Mouse (Mus musculus): Measurements from ENCODE around the gene Pard3. TPM values are rescaled to one million over a fixed set of nuclear protein-coding genes. Genes with fewer than 3 reads are reported as not detected.

Gene Pard3
- polyA plus RNA-seq, 2 experiments = 4.5 TPM

GRCm38 (mm10) chr8:127095763-127096162 is 32.1 kb downstream of the Pard3 start:
- Histone ChIP-seq H3K4me3 (ENCODE audit: insufficient read depth in 1 of 2, low read depth in 2 of 2, low read length in 2 of 2) (no peak overlapping the region), H3K27ac (no peak overlapping the region), H3K27me3 (ENCODE audit: control insufficient read depth, insufficient read depth, low read length) (no peaks in the 10 kb centered on the region), H3K4me2 (ENCODE audit: low read depth) (no peak overlapping the region), H3K9me3 (ENCODE audit: control insufficient read depth, low read length) (no peaks in the 10 kb centered on the region), H3K4me1 (replicated peaks; ENCODE audit: control insufficient read depth in 2 of 2, insufficient read depth in 2 of 2, low read length in 1 of 2) (no peaks in the 10 kb centered on the region), H3K36me3 (replicated peaks; ENCODE audit: control insufficient read depth, insufficient read depth, low read depth) (no peaks in the 10 kb centered on the region), H3K9ac (replicated peaks) (no peak overlapping the region)
- DNase-seq (ENCODE audit: low read depth in 3 of 3, low spot score in 3 of 3) (no peak), ATAC-seq (ENCODE audit: insufficient read depth) (no peak)
- 75% methylated on average over 7 of the region's 7 CpGs for WGBS (ENCODE audit: insufficient replicate concordance)
- TF ChIP-seq CTCF (IDR thresholded peaks at IDR 0.05; ENCODE audit: low read depth) (no peak), EP300 (IDR thresholded peaks at IDR 0.05; ENCODE audit: low read depth) (no peak)

GRCm38 (mm10) chr8:127099439-127100090 is 35.9 kb downstream of the Pard3 start:
- 23% methylated on average over 1 of the region's 1 CpGs for WGBS (ENCODE audit: insufficient replicate concordance)
- H3K27me3 ChIP-seq (ENCODE audit: control insufficient read depth, insufficient read depth, low read length) = no peaks in the 10 kb centered on the region
- H3K9ac ChIP-seq (replicated peaks) = no peak overlapping the region
- no peaks in the 10 kb centered on the region for H3K36me3 ChIP-seq (replicated peaks; ENCODE audit: control insufficient read depth, insufficient read depth, low read depth)
- DNase-seq (ENCODE audit: low read depth in 3 of 3, low spot score in 3 of 3) = no peak
- no peak overlapping the region for H3K4me3 ChIP-seq (ENCODE audit: insufficient read depth in 1 of 2, low read depth in 2 of 2, low read length in 2 of 2)
- H3K27ac ChIP-seq = no peak overlapping the region
- ATAC-seq (ENCODE audit: insufficient read depth) = no peak
- 0 out of 4 replicates have a peak, but pooled peaks cover 0 to 2% of the 10 kb centered on the region in 2 experiments for H3K4me1 ChIP-seq (replicated peaks; ENCODE audit: control insufficient read depth in 2 of 2, insufficient read depth in 2 of 2, low read length in 1 of 2)
- no peak overlapping the region for H3K4me2 ChIP-seq (ENCODE audit: low read depth)
- H3K9me3 ChIP-seq (ENCODE audit: control insufficient read depth, low read length) = no peaks in the 10 kb centered on the region
- TF ChIP-seq CTCF (IDR thresholded peaks at IDR 0.05; ENCODE audit: low read depth) = no peak
- TF ChIP-seq EP300 (IDR thresholded peaks at IDR 0.05; ENCODE audit: low read depth) = no peak

GRCm38 (mm10) chr8:127103256-127103655 is 39.6 kb downstream of the Pard3 start:
- Histone ChIP-seq H3K9ac (replicated peaks) (no peak overlapping the region), H3K36me3 (replicated peaks; ENCODE audit: control insufficient read depth, insufficient read depth, low read depth) (no peaks in the 10 kb centered on the region), H3K9me3 (ENCODE audit: control insufficient read depth, low read length) (no peaks in the 10 kb centered on the region), H3K27ac (no peak overlapping the region), H3K4me3 (ENCODE audit: insufficient read depth in 1 of 2, low read depth in 2 of 2, low read length in 2 of 2) (no peak overlapping the region), H3K4me1 (replicated peaks; ENCODE audit: control insufficient read depth in 2 of 2, insufficient read depth in 2 of 2, low read length in 1 of 2) (0 out of 4 replicates have a peak, but pooled peaks cover 0 to 2% of the 10 kb centered on the region in 2 experiments), H3K27me3 (ENCODE audit: control insufficient read depth, insufficient read depth, low read length) (no peaks in the 10 kb centered on the region), H3K4me2 (ENCODE audit: low read depth) (no peak overlapping the region)
- TF ChIP-seq EP300 (IDR thresholded peaks at IDR 0.05; ENCODE audit: low read depth) (no peak), CTCF (IDR thresholded peaks at IDR 0.05; ENCODE audit: low read depth) (no peak)
- ATAC-seq (ENCODE audit: insufficient read depth) = no peak
- DNase-seq (ENCODE audit: low read depth in 3 of 3, low spot score in 3 of 3) = no peak
- WGBS (ENCODE audit: insufficient replicate concordance) = 23% methylated on average over 5 of the region's 5 CpGs

- H3K9ac ChIP-seq (replicated peaks) = no peak overlapping the region
- no peak overlapping the region for H3K4me2 ChIP-seq (ENCODE audit: low read depth)
- H3K4me3 ChIP-seq (ENCODE audit: insufficient read depth in 1 of 2, low read depth in 2 of 2, low read length in 2 of 2) = no peak overlapping the region
- WGBS (ENCODE audit: insufficient replicate concordance) = 36% methylated on average over 2 of the region's 2 CpGs
- H3K4me1 ChIP-seq (replicated peaks; ENCODE audit: control insufficient read depth in 2 of 2, insufficient read depth in 2 of 2, low read length in 1 of 2) = 0 out of 4 replicates have a peak, but pooled peaks cover 0 to 2% of the 10 kb centered on the region in 2 experiments
- ATAC-seq (ENCODE audit: insufficient read depth) = no peak
- no peaks in the 10 kb centered on the region for H3K36me3 ChIP-seq (replicated peaks; ENCODE audit: control insufficient read depth, insufficient read depth, low read depth)
- no peaks in the 10 kb centered on the region for H3K9me3 ChIP-seq (ENCODE audit: control insufficient read depth, low read length)
- DNase-seq (ENCODE audit: low read depth in 3 of 3, low spot score in 3 of 3) = no peak
- H3K27me3 ChIP-seq (ENCODE audit: control insufficient read depth, insufficient read depth, low read length) = no peaks in the 10 kb centered on the region
- no peak overlapping the region for H3K27ac ChIP-seq
- TF ChIP-seq EP300 (IDR thresholded peaks at IDR 0.05; ENCODE audit: low read depth) (no peak), CTCF (IDR thresholded peaks at IDR 0.05; ENCODE audit: low read depth) (no peak)
Observed at GRCm38 (mm10) chr8:127104616-127105015, 40.9 kb downstream of the Pard3 start.

GRCm38 (mm10) chr8:127107928-127108327 is 44.2 kb downstream of the Pard3 start:
- Histone ChIP-seq H3K4me3 (ENCODE audit: insufficient read depth in 1 of 2, low read depth in 2 of 2, low read length in 2 of 2) (no peak overlapping the region), H3K9me3 (ENCODE audit: control insufficient read depth, low read length) (no peaks in the 10 kb centered on the region), H3K4me1 (replicated peaks; ENCODE audit: control insufficient read depth in 2 of 2, insufficient read depth in 2 of 2, low read length in 1 of 2) (peaks cover 0 to 2% of the 10 kb centered on the region in 2 experiments; a peak in 1 of 4 replicates), H3K4me2 (ENCODE audit: low read depth) (no peak overlapping the region), H3K36me3 (replicated peaks; ENCODE audit: control insufficient read depth, insufficient read depth, low read depth) (no peaks in the 10 kb centered on the region), H3K27me3 (ENCODE audit: control insufficient read depth, insufficient read depth, low read length) (no peaks in the 10 kb centered on the region), H3K9ac (replicated peaks) (no peak overlapping the region), H3K27ac (no peak overlapping the region)
- ATAC-seq (ENCODE audit: insufficient read depth) = no peak
- no peak for DNase-seq (ENCODE audit: low read depth in 3 of 3, low spot score in 3 of 3)
- TF ChIP-seq CTCF (IDR thresholded peaks at IDR 0.05; ENCODE audit: low read depth) (no peak), EP300 (IDR thresholded peaks at IDR 0.05; ENCODE audit: low read depth) (no peak)
- 22% methylated on average over 3 of the region's 3 CpGs for WGBS (ENCODE audit: insufficient replicate concordance)
